Mouse (Mus musculus) embryonic fibroblast, embryonic 13.5 days (primary cell): ENCODE data around the gene Ripk4.

Experiments used
- CTCF ChIP-seq: IDR thresholded peaks from 2 replicates; pipeline ENCODE4 v1.5.1; 2011; ENCODE audit warnings: mild to moderate bottlenecking, control low read depth, low read length, moderate library complexity, borderline replicate concordance; ENCODE audit not compliant: insufficient read depth
- POLR2A ChIP-seq: IDR thresholded peaks from 2 replicates; pipeline ENCODE4 v1.6.1; 2011; ENCODE audit warnings: low read depth, mild to moderate bottlenecking, control low read depth, low read length, moderate library complexity

GRCm38 (mm10) chr16:97763061-97763989 lies at the start of gene Ripk4:
- TF ChIP-seq POLR2A, result no peak
- no peak for TF ChIP-seq CTCF
